Mouse (Mus musculus): Measurements from ENCODE around the gene Gm572. TPM values are rescaled to one million over a fixed set of nuclear protein-coding genes. Genes with fewer than 3 reads are reported as not detected.

Gene Gm572
- polyA plus RNA-seq, 1 experiment: 0.11 TPM

DNA sequence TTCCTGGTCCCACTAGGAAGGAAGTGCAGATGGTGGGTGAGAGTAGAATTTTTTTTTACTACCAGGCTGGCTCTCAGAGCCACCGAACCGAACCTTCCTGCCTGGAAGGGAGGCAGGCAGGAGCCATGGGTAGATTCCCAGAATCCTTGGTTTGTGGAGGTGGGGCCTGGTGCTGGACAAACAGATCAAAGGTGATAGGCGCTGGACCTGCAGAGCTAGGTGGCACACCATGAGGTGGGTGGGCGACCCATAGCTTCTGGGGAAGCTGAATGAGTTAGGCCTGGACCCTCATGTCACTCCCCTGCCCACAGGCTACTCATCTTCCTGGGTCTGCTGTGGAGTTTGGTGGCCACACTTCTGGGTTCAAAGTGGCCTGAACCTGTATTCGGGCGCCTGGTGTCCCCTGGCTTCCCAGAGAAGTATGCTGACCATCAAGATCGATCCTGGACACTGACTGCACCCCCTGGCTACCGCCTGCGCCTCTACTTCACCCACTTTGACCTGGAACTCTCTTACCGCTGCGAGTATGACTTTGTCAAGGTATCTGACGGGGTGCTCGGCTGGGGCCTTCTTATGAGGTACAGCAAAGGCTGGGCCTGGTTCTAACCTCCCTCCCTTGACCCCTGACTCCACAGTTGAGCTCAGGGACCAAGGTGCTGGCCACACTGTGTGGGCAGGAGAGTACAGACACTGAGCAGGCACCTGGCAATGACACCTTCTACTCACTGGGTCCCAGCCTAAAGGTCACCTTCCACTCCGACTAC is 40.6 kb upstream of the Gm572 start, which contains the start of gene Masp2:
Masp2 (plus strand) TSS at position 198 of the 764 bp plus-strand sequence.
- TF ChIP-seq POLR2A (IDR thresholded peaks at IDR 0.05; ENCODE audit: borderline replicate concordance, insufficient read depth, low read length) (no peak), CTCF (IDR thresholded peaks at IDR 0.05; ENCODE audit: borderline replicate concordance, insufficient read depth, low read depth, low read length) (no peak)
- no peak within 1 kb of the TSS for H3K4me3 ChIP-seq (replicated peaks; ENCODE audit: insufficient read depth, low read depth, low read length)
- H3K27ac ChIP-seq (ENCODE audit: insufficient read depth, low read length): no peak within 1 kb of the TSS
- WGBS: 91% methylated on average over 14 of the region's 14 CpGs
- H3K27me3 ChIP-seq (ENCODE audit: control insufficient read depth, insufficient read depth, low read length): no peaks in the 10 kb centered on the region
- no peak for DNase-seq
- H3K4me1 ChIP-seq (ENCODE audit: control insufficient read depth, insufficient read depth, low read length): no peaks in the 10 kb centered on the region

DNA sequence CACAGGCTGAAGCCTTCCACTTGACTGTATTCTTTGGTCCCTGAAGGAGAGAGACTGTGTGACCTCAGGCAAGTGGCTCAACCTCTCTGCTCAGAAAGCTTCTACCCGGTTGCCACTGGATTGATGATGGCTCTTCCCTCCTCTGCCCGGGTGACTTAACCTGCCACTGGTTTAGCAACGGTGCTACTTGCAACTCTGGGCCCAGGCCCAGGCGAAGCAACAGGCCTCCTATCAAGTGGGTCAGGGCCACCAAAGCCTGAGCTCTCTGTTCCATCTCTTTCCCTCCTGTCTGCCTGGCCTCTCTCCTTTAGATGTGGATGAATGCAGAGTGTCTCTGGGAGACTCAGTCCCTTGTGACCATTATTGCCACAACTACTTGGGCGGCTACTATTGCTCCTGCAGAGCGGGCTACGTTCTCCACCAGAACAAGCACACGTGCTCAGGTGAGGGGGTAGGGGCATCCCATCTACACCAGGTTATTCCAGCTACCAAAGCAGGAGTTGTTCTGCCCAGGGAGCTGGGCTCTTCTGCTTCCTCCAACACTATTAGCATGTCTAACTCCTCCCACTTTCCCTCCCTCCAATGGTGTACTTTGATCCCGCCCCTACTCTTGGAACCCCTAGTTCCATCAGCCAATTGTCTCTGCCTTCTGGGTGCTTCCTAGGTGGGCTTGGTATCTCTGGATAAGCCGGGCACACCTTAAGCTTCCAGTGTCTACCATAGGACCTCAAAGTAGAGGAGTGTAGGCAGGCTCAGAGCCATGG is 39.6 kb upstream of the Gm572 start:
- Histone ChIP-seq H3K27ac (ENCODE audit: insufficient read depth, low read length) (no peak overlapping the region), H3K4me3 (replicated peaks; ENCODE audit: insufficient read depth, low read depth, low read length) (no peak overlapping the region), H3K27me3 (ENCODE audit: control insufficient read depth, insufficient read depth, low read length) (no peaks in the 10 kb centered on the region), H3K4me1 (ENCODE audit: control insufficient read depth, insufficient read depth, low read length) (no peaks in the 10 kb centered on the region)
- TF ChIP-seq POLR2A (IDR thresholded peaks at IDR 0.05; ENCODE audit: borderline replicate concordance, insufficient read depth, low read length) (no peak), CTCF (IDR thresholded peaks at IDR 0.05; ENCODE audit: borderline replicate concordance, insufficient read depth, low read depth, low read length) (no peak)
- no peak for DNase-seq
- WGBS: 71% methylated on average over 10 of the region's 10 CpGs

DNA sequence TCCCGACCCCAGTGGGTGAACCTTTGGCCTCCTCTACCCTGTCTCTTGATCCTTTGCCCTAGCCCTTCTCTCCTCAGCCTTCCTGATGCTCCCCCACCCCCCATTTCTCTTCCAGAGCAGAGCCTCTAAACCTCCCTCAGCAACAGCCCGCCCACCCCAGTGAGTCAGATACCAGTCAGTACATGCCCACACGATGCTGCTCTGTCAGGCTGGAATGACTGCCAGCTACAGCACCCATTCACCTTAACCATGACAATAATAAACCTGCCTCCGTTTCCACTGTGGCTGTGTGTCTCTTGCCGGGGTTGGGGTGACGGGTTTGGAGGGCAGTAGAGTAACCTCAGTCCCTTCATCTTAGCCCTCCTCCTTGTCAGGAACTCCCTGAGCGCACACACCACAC is 39.0 kb upstream of the Gm572 start:
- no peak overlapping the region for H3K27ac ChIP-seq (ENCODE audit: insufficient read depth, low read length)
- 72% methylated on average over 7 of the region's 7 CpGs for WGBS
- no peaks in the 10 kb centered on the region for H3K4me1 ChIP-seq (ENCODE audit: control insufficient read depth, insufficient read depth, low read length)
- no peak for TF ChIP-seq POLR2A (IDR thresholded peaks at IDR 0.05; ENCODE audit: borderline replicate concordance, insufficient read depth, low read length)
- TF ChIP-seq CTCF (IDR thresholded peaks at IDR 0.05; ENCODE audit: borderline replicate concordance, insufficient read depth, low read depth, low read length): no peak
- H3K27me3 ChIP-seq (ENCODE audit: control insufficient read depth, insufficient read depth, low read length): no peaks in the 10 kb centered on the region
- DNase-seq: no peak
- H3K4me3 ChIP-seq (replicated peaks; ENCODE audit: insufficient read depth, low read depth, low read length): no peak overlapping the region

DNA sequence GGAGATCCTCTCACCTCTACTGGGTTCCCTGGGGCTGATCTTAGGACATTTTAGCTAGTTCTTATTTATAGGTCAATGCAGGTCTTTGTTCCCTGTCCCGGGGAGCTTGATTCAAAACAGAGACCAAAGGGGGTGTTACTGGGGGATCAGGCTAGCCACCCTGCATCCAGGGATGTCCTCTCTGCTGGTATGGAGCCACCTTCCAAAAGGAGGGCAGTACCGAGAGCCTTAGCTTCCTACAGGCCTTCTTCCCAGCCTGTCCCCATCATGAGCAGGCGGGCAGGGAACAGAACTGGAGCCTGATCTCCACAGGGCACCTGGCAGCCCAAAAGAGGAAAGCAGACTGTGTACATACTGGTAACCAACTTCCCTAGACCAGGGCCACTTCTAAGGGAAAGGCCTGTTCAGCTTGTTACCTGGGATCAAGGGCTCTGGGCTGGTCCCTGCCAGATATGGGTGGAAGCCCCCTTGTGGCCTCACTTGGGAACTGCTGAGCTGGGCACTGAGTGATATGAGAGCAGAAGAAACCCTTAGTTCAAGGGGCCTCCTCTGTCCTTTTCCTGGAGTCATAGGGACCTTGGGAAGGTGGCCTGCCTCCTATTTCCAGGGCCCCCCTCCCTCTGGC is 38.5 kb upstream of the Gm572 start:
- no peaks in the 10 kb centered on the region for H3K27me3 ChIP-seq (ENCODE audit: control insufficient read depth, insufficient read depth, low read length)
- H3K4me3 ChIP-seq (replicated peaks; ENCODE audit: insufficient read depth, low read depth, low read length): no peak overlapping the region
- WGBS: 42% methylated on average over 3 of the region's 3 CpGs
- no peaks in the 10 kb centered on the region for H3K4me1 ChIP-seq (ENCODE audit: control insufficient read depth, insufficient read depth, low read length)
- no peak for TF ChIP-seq POLR2A (IDR thresholded peaks at IDR 0.05; ENCODE audit: borderline replicate concordance, insufficient read depth, low read length)
- peak; percentile 67 for TF ChIP-seq CTCF (IDR thresholded peaks at IDR 0.05; ENCODE audit: borderline replicate concordance, insufficient read depth, low read depth, low read length)
- no peak overlapping the region for H3K27ac ChIP-seq (ENCODE audit: insufficient read depth, low read length)
- peak; percentile 54 to 56 for DNase-seq

DNA sequence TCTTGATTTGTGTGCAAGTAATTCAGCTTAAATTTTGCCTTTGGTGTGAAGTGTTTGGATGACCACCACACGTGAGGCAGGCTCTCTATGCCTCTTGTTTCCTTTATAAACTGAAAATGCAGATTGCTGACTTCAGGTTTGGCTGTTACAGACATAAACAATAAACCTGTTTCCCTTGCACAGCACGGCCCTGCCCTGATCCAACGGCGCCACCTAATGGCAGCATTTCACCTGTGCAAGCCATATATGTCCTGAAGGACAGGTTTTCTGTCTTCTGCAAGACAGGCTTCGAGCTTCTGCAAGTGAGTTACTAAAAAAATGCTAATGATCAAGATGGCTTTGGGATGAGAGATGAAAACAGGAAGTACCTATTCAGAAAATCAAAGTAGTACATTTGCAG is 35.4 kb upstream of the Gm572 start:
- TF ChIP-seq POLR2A (IDR thresholded peaks at IDR 0.05; ENCODE audit: borderline replicate concordance, insufficient read depth, low read length) (no peak), CTCF (IDR thresholded peaks at IDR 0.05; ENCODE audit: borderline replicate concordance, insufficient read depth, low read depth, low read length) (peak; percentile 74)
- H3K4me3 ChIP-seq (replicated peaks; ENCODE audit: insufficient read depth, low read depth, low read length): no peak overlapping the region
- H3K27me3 ChIP-seq (ENCODE audit: control insufficient read depth, insufficient read depth, low read length): no peaks in the 10 kb centered on the region
- DNase-seq: peak; percentile 65 to 75
- 17% methylated on average over 5 of the region's 5 CpGs for WGBS
- H3K4me1 ChIP-seq (ENCODE audit: control insufficient read depth, insufficient read depth, low read length): no peaks in the 10 kb centered on the region; the same call in 1 of the 2 replicates
- H3K27ac ChIP-seq (ENCODE audit: insufficient read depth, low read length): no peak overlapping the region

DNA sequence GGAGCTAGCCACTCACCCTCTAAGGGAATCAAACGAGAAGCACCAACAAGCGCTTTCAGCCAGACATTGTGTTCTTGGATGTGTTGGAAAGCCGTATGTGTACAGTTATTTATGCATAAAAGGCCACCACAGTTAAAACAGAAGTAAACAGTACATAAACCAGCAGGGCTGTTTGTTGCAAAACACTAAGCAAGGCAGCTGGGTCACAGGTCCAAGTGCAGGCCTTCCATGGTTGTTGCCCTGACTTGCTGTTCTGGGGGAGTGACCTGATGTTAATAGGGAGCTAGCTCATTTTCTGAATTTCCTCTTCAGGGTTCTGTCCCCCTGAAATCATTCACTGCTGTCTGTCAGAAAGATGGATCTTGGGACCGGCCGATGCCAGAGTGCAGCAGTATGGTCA is 33.3 kb upstream of the Gm572 start:
- Histone ChIP-seq H3K4me3 (replicated peaks; ENCODE audit: insufficient read depth, low read depth, low read length) (no peak overlapping the region), H3K27me3 (ENCODE audit: control insufficient read depth, insufficient read depth, low read length) (no peaks in the 10 kb centered on the region), H3K27ac (ENCODE audit: insufficient read depth, low read length) (no peak overlapping the region), H3K4me1 (ENCODE audit: control insufficient read depth, insufficient read depth, low read length) (no peaks in the 10 kb centered on the region; the same call in 1 of the 2 replicates)
- no peak for DNase-seq
- TF ChIP-seq CTCF (IDR thresholded peaks at IDR 0.05; ENCODE audit: borderline replicate concordance, insufficient read depth, low read depth, low read length) (no peak), POLR2A (IDR thresholded peaks at IDR 0.05; ENCODE audit: borderline replicate concordance, insufficient read depth, low read length) (no peak)
- 82% methylated on average over 5 of the region's 5 CpGs for WGBS

DNA sequence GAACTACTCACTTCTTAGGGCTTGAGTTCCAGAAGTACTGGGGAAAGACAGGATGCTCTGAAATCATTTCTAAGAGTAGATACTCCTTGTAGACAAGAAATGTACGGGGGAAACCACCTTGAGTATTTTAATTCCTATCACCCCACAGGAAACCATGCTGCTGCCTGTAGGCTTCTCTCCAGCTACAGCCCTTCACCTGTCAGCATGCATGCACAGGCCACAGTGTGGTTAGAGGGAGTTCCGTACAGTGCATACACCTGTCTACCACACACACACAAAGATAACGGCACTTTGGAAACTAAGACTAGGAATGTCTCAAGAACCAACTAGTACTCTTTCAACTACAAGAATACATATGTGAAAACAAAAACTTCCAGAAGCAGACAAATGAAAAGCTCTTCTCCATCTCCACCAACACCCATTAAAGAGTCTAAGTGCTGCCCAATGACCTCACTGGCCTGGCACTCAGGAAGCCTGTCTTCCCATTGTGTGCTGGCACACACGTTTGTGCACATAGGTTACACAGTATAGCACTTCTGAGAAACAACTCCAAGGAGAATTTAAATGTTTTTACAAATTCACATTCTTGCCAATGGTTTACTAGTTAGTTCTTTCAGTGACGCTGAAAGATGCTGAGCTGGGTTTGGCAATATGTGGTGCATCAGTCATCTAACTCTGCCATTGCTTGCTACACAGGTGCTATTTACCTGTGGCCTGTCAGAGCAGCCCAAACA is 32.3 kb upstream of the Gm572 start:
- Histone ChIP-seq H3K4me1 (ENCODE audit: control insufficient read depth, insufficient read depth, low read length) (no peaks in the 10 kb centered on the region; the same call in 1 of the 2 replicates), H3K27ac (ENCODE audit: insufficient read depth, low read length) (no peak overlapping the region), H3K27me3 (ENCODE audit: control insufficient read depth, insufficient read depth, low read length) (no peaks in the 10 kb centered on the region), H3K4me3 (replicated peaks; ENCODE audit: insufficient read depth, low read depth, low read length) (no peak overlapping the region)
- no peak for DNase-seq
- no peak for TF ChIP-seq POLR2A (IDR thresholded peaks at IDR 0.05; ENCODE audit: borderline replicate concordance, insufficient read depth, low read length)
- TF ChIP-seq CTCF (IDR thresholded peaks at IDR 0.05; ENCODE audit: borderline replicate concordance, insufficient read depth, low read depth, low read length): no peak
- WGBS: 62% methylated on average over 5 of the region's 5 CpGs
